Mouse (Mus musculus): ENCODE data around the gene Gm5726.
"Not testable (repeated sequence)": the region's sequence is repeated elsewhere in the genome, so short reads cannot be mapped to it uniquely, and the experiment has no call there.

Gene Gm5726

DNA sequence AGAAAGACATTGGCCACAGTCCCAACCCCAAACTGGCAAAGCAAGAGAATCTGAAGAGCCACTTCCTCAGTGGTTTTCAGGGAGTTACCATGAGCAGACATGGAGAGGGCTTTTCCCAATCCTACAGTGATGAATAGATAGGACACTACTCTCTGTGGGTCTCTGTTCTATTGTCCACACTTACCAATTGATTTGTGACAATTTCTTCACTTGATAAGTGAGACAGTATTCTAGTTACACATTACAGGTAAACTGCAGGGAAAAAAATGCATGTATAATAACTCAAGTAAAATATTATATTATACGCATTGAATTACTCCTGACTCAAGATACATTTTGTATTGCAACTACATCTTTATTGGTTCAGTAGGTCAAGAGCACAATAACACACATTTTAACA, at the start of gene Gm5726:
Gm5726 (minus strand) TSS at position 101 of the 400 bp plus-strand sequence.
- DNase-seq (ENCODE audit: low spot score) = not testable (repeated sequence)

DNA sequence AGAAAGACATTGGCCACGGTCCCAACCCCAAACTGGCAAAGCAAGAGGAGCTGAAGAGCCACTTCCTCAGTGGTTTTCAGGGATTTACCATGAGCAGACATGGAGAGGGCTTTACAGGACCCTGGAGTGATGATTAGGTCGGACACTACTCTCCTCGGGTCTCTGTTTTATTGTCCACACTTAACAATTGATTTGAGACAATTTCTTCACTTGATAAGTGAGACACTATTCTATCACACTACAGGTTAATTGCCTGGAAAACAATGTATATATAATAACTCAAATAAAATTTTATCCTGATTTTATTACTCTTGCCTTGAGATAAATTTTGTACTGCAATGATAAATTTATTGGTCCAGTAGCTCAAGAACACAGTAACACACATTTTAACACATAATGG, 30.6 kb upstream of the Gm5726 start, which contains the start of gene Gm4141:
Gm4141 (minus strand) TSS at position 101 of the 400 bp plus-strand sequence.
- DNase-seq (ENCODE audit: low spot score) = not testable (repeated sequence)

DNA sequence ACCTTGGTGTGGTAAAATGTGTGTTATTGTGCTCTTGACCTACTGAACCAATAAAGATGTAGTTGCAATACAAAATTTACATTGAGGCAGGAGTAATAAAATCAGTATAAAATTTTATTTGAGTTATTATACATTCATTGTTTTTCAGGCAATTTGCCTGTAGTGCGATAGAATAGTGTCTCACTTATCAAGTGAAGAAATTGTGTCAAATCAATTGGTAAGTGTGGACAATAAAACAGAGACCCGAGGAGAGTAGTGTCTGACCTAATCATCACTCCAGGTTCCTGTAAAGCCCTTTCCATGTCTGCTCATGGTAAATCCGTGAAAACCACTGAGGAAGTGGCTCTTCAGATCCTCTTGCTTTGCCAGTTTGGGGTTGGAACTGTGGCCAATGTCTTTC, 12.0 kb downstream of the Gm5726 start, which contains the start of gene Vmn1r104:
Vmn1r104 (plus strand) TSS at position 301 of the 400 bp plus-strand sequence.
- DNase-seq (ENCODE audit: low spot score) = not testable (repeated sequence)

DNA sequence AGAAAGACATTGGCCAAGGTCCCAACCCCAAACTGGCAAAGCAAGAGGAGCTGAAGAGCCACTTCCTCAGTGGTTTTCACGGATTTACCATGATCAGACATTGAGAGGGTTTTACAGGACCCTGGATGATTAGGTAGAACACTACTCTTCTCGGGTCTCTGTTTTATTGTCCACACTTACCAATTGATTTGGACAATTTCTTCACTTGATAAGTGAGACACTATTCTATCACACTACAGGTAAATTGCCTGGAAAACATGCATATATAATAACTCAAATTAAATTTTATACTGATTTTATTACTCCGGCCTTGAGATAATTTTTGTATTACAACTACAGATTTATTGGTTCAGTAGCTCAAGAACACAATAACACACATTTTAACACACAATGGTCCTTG, 35.1 kb downstream of the Gm5726 start, which contains the start of gene Vmn1r103:
Vmn1r103 (minus strand) TSS at position 101 of the 400 bp plus-strand sequence.
- DNase-seq (ENCODE audit: low spot score) = not testable (repeated sequence)

Data from MN1 (cell line).